Mouse (Mus musculus) myocyte (in vitro differentiated cells): ENCODE measurements around the gene Lrrc41.

Experiments used
- E2F4 ChIP-seq: IDR thresholded peaks from one replicate; pipeline ENCODE4 v1.6.1; 2011; ENCODE audit warnings: mild to moderate bottlenecking, control low read depth, moderate library complexity; ENCODE audit not compliant: insufficient read depth
- MAX ChIP-seq: IDR thresholded peaks from one replicate; pipeline ENCODE4 v1.6.1; 2011; ENCODE audit warnings: low read depth, mild to moderate bottlenecking, control low read depth
- POLR2A ChIP-seq: IDR thresholded peaks from one replicate; pipeline ENCODE4 v1.6.1; 2011; ENCODE audit warnings: low read depth, mild to moderate bottlenecking, control low read depth, moderate library complexity; ENCODE audit not compliant: insufficient read length
- POLR2AphosphoS2 ChIP-seq: IDR thresholded peaks from one replicate; pipeline ENCODE4 v1.6.1; 2011; ENCODE audit warnings: low read depth, control low read depth; ENCODE audit not compliant: insufficient read length
- SRF ChIP-seq: IDR thresholded peaks from one replicate; pipeline ENCODE4 v1.6.1; 2011; ENCODE audit warnings: low read depth; ENCODE audit not compliant: control insufficient read depth, insufficient read length
- USF1 ChIP-seq: IDR thresholded peaks from one replicate; pipeline ENCODE4 v1.6.1; 2011; ENCODE audit warnings: low read depth, mild to moderate bottlenecking, control low read depth, moderate library complexity

DNA sequence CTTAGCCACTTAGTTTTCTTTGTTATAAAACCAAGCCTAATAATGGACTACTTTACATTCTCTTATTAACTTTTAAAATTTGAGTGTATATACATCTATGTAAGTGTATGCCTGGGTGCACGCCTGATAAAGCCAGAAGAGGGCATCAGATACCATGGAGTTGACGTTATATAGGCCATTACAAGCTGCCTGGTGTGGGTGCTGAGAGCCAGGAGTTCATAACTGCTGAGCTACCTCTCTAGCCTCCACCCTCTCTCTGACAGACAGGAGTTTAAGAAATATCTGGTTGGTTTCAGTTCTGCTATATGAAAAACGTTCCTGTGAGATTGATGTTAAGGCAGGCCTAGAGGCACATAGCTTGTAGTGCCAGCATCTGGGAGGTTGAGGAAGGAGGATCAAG, 32.9 kb upstream of the Lrrc41 start:
- no peak for TF ChIP-seq POLR2AphosphoS2
- TF ChIP-seq USF1 = no peak
- no peak for TF ChIP-seq POLR2A
- TF ChIP-seq SRF = no peak
- no peak for TF ChIP-seq MAX
- TF ChIP-seq E2F4 = no peak
